24 mouse cellular contexts compared by ENCODE assay signal in the genomic region with DNA sequence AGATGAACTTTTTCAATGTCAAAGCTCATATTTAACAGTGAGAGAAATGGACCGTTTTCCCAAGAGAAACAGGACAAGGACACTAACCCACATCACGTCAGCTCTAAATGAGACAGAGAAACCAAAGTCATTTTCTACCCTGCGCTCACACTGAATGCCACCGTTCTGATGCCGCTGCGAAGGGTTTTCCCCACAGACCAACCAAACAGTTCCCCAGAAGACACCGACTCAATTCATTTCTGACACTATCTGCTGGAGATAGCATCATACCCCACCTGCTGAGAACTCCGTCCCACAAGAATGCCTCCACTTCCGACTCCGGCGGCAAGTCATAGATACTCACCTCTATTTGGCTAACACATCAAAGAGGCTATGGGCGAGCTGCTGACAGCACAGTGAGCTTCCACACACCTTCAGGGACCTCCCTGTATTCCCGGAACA.
DNase-seq lines count a peak whose midpoint lies in the region; ATAC-seq lines count a peak whose summit lies in the region.
"Had no signal": no experiment of that assay in that cellular context is flagged by ENCODE, and none has a peak within 500 bp of the region (broad histone marks: within the 10 kb centered on the region; RNA-seq: fewer than 3 reads in every experiment).

No protein-coding gene starts in this region.

- 87% methylated on average over 13 of the region's 13 CpGs for WGBS in forebrain, embryonic 14.5 days

- H3K4me2 ChIP-seq in forebrain, embryonic 14.5 days (ENCODE audit: low read length): no peak overlapping the region
- H3K4me2 ChIP-seq: forebrain, embryonic 13.5 days; heart, embryonic 11.5 days; hindbrain, embryonic 12.5 days; hindbrain, embryonic 15.5 days had no signal

- H3K27me3 ChIP-seq in forebrain, embryonic 14.5 days (replicated peaks; ENCODE audit: control insufficient read depth, insufficient read depth, low read length): no peaks in the 10 kb centered on the region
- H3K27me3 ChIP-seq: forebrain, embryonic 13.5 days; hindbrain, embryonic 12.5 days; hindbrain, embryonic 15.5 days had no signal

- ATAC-seq in CD4-positive, CD25-positive, alpha-beta regulatory T cell, adult 4 months: peak; percentile 90
- ATAC-seq in forebrain, embryonic 14.5 days: no peak
- ATAC-seq: forebrain, embryonic 13.5 days; forebrain, postnatal 0 days; intestine, postnatal 0 days had no signal

- DNase-seq in heart, adult 11 months: peak; percentile 66
- no peak for DNase-seq in heart, adult 8-10 months (ENCODE audit: low spot score)
- peak; percentile 67 for DNase-seq in R1 (ENCODE audit: low read depth, low spot score)
- DNase-seq in induced T-regulatory cell, adult 2 months (ENCODE audit: low read depth): peak; percentile 87
- no peak for DNase-seq in adrenal gland, adult (ENCODE audit: inconsistent age in 2 of 2, low spot score in 1 of 2)
- no peak for DNase-seq in adrenal gland, adult 8-10 months
- DNase-seq in forebrain, embryonic 14.5 days (ENCODE audit: low spot score): no peak
- DNase-seq: adrenal gland, postnatal 10 days; adrenal gland, postnatal 36 days; cerebellum, adult 18-20 months; cerebellum, adult 9-11 months; cerebellum, postnatal 36 days; embryo, embryonic 11 days; forebrain, postnatal 0 days; gastrocnemius, postnatal 25 days; heart, adult 2 months; kidney, adult 2 months had no signal

- H3K9ac ChIP-seq in forebrain, embryonic 14.5 days (ENCODE audit: low read length): no peak overlapping the region
- H3K9ac ChIP-seq: forebrain, embryonic 13.5 days; forebrain, postnatal 0 days; hindbrain, embryonic 12.5 days; hindbrain, embryonic 15.5 days had no signal

- H3K9me3 ChIP-seq in forebrain, embryonic 14.5 days (replicated peaks; ENCODE audit: control insufficient read depth, low read length): no peaks in the 10 kb centered on the region
- H3K9me3 ChIP-seq: forebrain, embryonic 13.5 days; hindbrain, embryonic 12.5 days; hindbrain, embryonic 15.5 days had no signal

- H3K4me1 ChIP-seq in forebrain, embryonic 14.5 days (ENCODE audit: control insufficient read depth, insufficient read depth, low read length): no peaks in the 10 kb centered on the region
- H3K4me1 ChIP-seq: forebrain, embryonic 10.5 days; forebrain, embryonic 13.5 days; hindbrain, embryonic 15.5 days had no signal

- H3K4me3 ChIP-seq in forebrain, embryonic 14.5 days (ENCODE audit: low read depth, low read length): no peak overlapping the region
- H3K4me3 ChIP-seq: forebrain, embryonic 10.5 days; forebrain, embryonic 13.5 days; heart, adult 2 months; hindbrain, embryonic 12.5 days; hindbrain, embryonic 15.5 days had no signal

- H3K27ac ChIP-seq in forebrain, embryonic 14.5 days (ENCODE audit: low read depth, low read length): no peak overlapping the region
- H3K27ac ChIP-seq: forebrain, embryonic 10.5 days; forebrain, embryonic 13.5 days; heart, adult 2 months; hindbrain, embryonic 12.5 days; hindbrain, embryonic 15.5 days had no signal

- no peaks in the 10 kb centered on the region for H3K36me3 ChIP-seq in forebrain, embryonic 14.5 days (ENCODE audit: control insufficient read depth, insufficient read depth, low read length)
- H3K36me3 ChIP-seq: forebrain, embryonic 10.5 days; hindbrain, embryonic 12.5 days; hindbrain, embryonic 15.5 days had no signal

Comparison
In these comparisons a context has a peak if more than half of its experiments do, and no peak if none do; other contexts are left out.
1. DNase-seq: peak in heart, adult 11 months (single experiment), R1 (single experiment) and induced T-regulatory cell, adult 2 months (single experiment); none in heart, adult 8-10 months (single experiment), adrenal gland, adult (0 of 2), adrenal gland, adult 8-10 months (single experiment) and forebrain, embryonic 14.5 days (single experiment).